Mouse (Mus musculus): Measurements from ENCODE around the gene Rbms1.

Gene Rbms1

DNA sequence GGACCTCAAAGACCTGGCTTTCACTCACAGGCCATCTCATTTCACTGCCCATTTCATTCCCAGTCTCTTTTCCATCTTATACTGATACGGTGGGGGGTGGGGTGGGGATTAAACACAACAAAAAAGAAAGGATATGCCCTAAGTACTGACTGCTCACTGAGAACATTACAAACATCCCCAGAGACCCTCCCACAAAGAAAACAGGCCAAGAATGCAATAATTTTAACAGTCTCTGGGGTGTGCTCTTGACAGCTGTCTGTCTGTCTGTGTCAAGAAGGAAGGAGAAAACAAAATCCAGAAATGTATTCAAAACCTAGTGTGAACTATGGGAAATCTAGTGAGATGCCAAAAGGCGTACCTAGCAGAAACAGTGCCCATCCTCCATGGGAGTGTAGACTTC is 86.1 kb downstream of the Rbms1 start:
- DNase-seq, result no peak

DNA sequence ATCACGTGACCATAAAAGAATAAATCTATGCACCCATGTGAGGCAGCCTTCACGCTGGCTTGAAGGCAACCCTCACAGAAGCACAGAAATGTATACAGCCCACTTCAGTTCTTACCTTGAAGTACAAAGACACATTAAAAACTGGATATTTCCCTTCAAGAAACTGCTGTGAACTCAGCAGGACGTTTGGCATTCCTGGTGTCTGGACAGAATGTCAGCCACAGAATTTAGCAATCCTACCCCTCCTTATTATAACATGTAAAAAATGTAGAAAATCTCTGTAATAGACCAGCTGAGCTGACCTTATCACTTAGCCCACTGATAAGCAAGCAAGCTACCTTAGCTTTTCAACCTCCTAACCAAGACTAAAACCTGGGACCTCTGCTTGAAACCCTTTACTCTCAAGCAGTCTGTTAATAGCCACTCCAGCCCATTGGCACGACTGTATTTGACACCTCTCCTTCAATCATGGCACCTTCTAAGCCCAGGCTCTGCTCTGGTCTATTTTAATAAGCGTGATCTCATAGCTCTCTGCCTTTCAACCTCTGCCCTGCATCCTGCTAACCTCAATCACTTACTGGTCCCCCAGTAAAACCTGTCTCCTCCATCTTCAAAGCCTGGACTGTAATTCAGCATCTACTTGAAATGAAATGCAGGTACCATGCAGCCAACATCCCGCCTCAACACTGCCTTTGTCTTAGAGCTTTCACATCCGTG is 90.7 kb downstream of the Rbms1 start:
- no peak for DNase-seq

- DNase-seq, result no peak
Measured at GRCm38 (mm10) chr2:60871001-60871400, 92.0 kb downstream of the Rbms1 start.

GRCm38 (mm10) chr2:60870450-60870849 is 92.5 kb downstream of the Rbms1 start:
- no peak for DNase-seq

DNA sequence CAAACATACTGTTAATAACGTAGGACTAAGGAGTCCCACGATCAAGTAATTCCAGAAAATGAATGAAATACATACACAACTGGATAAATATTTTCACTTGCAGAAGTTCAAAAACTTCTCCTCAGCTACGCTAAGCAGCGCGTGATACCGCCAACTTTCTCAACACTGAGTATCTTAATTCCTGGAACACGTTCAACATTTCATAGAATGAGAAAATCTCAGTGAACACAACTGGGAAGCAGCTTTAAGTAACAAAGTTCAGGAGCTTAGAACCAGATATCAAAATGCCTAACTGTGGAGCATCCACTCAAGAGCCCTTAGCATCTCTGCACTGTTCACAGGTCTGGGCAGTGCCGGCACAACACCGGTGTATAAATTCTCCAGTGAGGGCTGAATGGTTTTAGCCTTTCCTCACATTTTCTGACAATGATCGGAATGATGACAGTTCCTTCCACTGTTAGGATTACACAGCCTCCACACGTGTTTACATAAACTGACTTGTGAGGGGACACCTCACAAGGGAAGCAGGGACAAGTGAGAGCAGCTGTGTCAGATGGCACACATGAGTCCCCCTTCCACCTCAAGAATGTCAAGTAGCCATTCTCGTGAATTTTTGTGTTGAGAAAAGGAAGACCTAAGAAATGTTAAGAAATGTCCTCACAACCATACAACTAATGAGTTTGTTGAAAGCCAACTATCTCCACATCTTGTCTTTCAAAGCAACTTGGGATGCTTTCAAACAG is 93.8 kb downstream of the Rbms1 start:
- DNase-seq, result no peak

DNA sequence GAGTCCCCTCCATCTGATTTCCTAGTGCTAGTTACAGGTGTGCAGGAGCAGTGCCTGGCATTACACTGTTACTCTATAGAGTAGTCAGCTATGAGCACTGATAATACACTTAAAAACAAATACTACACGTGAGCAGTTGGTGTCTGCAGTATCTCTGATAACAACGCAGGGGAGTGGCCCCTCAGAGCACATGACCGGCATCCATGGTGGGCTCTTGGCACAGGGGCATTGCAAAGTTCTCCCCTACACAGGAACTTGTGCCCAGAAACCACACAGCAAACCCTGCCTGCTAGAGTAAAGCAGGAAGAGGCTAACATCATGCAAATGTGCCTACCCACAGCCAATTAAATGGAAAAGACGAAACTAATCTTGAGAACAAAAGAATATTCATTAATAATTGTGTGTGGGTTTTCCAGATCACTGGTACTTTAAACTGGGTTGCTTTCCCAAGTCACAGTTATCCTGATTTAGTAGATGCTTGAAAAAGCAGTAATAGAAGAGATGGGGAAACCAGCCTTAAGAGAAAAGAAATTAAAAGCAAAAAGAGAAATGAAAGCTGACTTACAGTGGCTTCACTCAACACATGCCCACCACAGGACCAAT is 94.8 kb downstream of the Rbms1 start:
- no peak for DNase-seq

GRCm38 (mm10) chr2:60867304-60867703 is 95.7 kb downstream of the Rbms1 start:
- DNase-seq, result no peak

DNA sequence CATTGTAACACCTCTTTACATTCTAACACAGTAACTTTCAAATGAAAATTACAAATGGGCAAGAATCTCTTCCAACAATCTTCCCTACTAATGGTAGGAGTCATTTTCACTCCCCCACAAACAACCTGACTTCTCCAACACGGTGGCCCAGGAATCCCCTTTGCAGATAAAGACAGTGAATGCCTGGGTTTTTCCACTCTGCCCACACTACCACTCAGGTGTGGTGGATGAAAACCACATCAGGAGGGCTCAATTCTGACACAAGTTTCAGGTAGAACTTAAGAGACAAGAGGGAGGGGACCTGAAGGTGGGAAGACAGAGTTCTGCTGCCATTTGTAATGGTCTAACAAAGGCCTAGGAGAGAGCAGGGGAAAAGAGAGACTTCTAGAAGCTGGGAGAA is 97.1 kb downstream of the Rbms1 start:
- DNase-seq, result no peak

- no peak for DNase-seq
Measured at GRCm38 (mm10) chr2:60864977-60865376, 98.0 kb downstream of the Rbms1 start.

DNA sequence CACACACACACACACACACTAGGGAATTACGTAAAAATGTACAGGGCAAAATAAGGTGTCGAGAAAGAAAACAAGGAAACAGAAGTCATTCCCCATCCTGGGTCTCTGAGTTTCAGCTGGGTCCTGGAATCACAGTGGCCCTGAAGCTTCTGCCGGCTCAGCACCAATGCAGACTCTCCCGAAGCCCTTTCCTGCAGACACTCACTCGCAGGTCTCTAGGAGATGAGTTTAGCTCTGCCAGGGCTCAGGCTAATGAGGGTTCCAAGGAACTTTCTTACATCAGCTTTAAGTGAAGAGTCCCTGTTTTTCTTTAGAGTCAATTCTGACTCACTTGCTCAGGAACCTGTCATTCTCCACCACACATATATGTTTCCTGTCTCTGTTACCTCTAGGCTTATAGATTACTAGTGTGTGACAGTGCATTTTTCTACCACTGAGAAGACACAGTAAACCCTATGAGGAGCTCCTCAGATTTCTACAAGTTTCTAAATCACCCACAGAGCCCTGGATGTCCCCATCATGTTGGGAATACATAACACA is 98.7 kb downstream of the Rbms1 start:
- no peak for DNase-seq

DNA sequence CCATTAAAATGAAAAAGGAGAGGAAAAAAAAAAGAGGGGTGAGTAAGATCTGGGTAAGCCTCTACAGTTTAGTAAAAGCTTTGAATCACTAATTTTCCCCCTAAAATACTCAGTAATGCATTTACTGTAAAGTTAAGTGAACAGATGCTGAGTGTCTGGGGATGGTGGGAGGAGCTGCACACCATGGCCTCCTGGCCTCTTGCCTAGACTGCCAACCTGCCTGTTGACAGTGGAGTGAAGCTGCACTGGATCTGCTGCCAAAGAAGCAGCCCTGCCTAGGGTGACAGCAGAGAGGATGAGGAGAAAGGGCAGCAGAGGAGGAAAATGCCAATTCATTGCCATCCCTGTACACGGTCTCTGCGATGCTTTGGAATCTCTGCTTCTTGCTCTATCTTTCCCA is 99.2 kb downstream of the Rbms1 start:
- DNase-seq, result no peak

- DNase-seq, result no peak
Measured at GRCm38 (mm10) chr2:60862913-60863711, 99.9 kb downstream of the Rbms1 start.

GRCm38 (mm10) chr2:60858116-60858515 is 104.9 kb downstream of the Rbms1 start:
- no peak for DNase-seq

- DNase-seq, result no peak
Measured at GRCm38 (mm10) chr2:60856097-60856496, 106.9 kb downstream of the Rbms1 start.

- DNase-seq, result no peak
Measured at GRCm38 (mm10) chr2:60855006-60855405, 108.0 kb downstream of the Rbms1 start.

GRCm38 (mm10) chr2:60851898-60852297 is 111.1 kb downstream of the Rbms1 start:
- DNase-seq, result no peak

DNA sequence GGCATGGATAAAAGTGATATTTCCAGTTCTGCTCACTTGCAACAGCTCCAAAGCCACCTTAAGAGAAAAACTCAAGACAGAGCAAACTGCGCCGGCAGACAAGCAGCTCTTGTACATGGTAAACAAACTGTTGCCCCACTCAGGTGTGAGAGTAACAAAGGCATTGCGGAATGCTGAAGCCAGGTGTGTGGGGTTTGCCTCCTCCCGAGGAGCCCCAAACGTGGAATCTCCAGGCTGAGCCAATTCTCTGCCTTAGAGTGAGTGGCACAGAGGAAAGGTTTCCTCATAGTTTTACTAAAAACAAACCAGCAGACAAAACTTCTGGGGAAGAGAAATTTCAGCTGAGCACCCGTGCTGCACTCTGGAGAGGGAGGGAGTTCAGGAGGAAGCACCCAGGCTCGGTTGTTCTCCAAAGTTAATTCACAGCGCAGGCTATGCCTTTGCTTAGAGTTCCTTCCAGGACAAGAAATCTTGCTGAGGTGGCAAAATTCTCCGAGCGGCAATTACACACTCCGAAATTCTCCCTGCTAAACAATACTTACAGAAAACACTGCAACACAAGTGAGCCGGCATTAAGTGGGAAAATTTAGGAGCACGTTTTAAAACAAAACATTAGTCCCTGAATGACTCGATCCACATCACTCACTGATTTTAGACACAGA is 111.8 kb downstream of the Rbms1 start:
- DNase-seq, result no peak

GRCm38 (mm10) chr2:60848478-60848877 is 114.5 kb downstream of the Rbms1 start:
- no peak for DNase-seq

- no peak for DNase-seq
Measured at GRCm38 (mm10) chr2:60847984-60848383, 115.0 kb downstream of the Rbms1 start.

DNA sequence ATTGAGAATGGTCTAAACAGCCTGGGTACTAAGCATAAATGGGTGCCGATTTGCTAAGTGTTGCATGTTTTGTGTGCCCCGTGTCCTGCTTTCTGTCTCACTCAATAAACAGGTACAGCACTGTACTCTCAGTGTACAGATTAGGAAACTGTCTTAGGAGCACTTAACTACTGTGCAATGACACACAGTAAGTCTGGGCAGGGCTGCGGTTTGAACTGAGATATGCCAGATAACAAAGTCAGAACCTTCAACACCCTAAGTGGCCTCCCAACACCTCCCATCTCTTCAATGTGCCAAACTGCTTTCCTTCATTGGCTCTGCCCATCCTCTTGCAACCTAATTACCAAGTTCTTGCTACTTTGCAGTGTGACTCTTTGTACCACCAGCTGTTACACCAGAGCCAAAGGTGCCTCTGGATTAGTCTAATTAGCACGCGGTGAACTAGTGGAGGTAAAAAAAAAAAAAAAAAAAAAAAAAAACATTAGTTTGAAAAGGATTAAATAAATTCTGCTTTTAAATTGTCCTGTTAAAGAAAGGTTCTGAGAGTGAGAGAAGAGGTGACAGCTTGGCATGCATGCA is 117.6 kb downstream of the Rbms1 start:
- DNase-seq, result no peak

DNA sequence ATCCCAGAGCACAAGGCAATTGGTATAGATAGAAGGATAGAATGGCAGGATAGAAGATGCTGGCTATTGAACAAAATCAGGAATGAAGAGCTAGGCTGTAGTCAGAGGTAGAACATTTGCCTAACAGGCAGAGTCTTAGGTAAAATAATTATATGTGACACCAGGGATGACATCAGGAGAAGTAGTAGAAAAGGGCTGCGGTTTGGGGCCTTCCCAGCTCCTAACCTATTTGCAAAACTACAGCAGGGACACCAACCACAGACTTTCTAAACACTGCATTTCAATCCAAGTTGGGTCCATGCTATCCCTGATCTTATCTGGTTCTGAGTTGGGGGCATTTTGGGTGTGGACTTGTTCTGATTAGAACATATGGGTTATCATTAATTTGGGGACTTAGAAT is 118.7 kb downstream of the Rbms1 start:
- DNase-seq, result no peak

DNA sequence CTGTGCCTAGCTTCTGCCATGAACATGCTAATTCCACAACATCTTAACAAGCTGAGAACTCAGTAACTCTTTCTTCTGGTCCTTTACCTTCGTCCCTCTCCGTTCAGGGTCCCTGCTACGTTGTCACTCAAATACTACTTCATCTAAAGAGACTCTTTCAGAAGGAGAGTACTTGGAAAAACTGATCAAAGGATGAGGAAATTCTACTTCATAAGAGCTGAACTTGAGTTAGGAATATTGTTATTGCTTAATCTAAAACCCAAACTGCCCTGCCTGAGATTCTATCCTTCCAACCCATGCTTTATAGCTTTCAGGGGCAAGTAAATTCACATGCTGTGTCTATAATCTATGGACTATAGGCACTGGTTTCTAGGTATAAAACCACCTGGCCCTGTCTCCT is 119.4 kb downstream of the Rbms1 start:
- DNase-seq, result no peak

All from cerebellum, adult 11 months (tissue).